Mouse (Mus musculus) bone marrow macrophage, adult 2 months (primary cell): Measurements from ENCODE around the gene Trpt1. TPM values are rescaled to one million over a fixed set of nuclear protein-coding genes. Genes with fewer than 3 reads are reported as not detected.

Experiments
- H3K27ac ChIP-seq: 2 replicates; pipeline ENCODE4 v1.5.1; 2012; ENCODE audit warnings: low read depth, low read length; ENCODE audit not compliant: insufficient read depth
- H3K4me1 ChIP-seq: 2 replicates; pipeline ENCODE4 v1.6.1; 2012; ENCODE audit warnings: low read length; ENCODE audit not compliant: control insufficient read depth, insufficient read depth
- H3K4me3 ChIP-seq: 2 replicates; pipeline ENCODE4 v1.5.1; 2012; ENCODE audit warnings: mild to moderate bottlenecking, low read length, moderate library complexity; ENCODE audit not compliant: insufficient read depth
- CTCF ChIP-seq: IDR thresholded peaks from 2 replicates; pipeline ENCODE4 v1.5.1; 2012; ENCODE audit warnings: low read depth, mild to moderate bottlenecking, low read length, moderate library complexity
- POLR2A ChIP-seq: IDR thresholded peaks from 2 replicates; pipeline ENCODE4 v1.6.1; 2012; ENCODE audit warnings: mild to moderate bottlenecking, low read depth, low read length, borderline replicate concordance
- polyA plus RNA-seq: library from polyadenylated mRNA; stranded (reverse); fragments of >200 nt; gene quantifications from 2 replicates; pipeline ENCODE4 v1.2.4, GENCODE M21; 2012; ENCODE audit not compliant: missing spikeins, insufficient read depth, insufficient read length

Gene Trpt1
- polyA plus RNA-seq, 1 experiment, result 1.7 TPM

GRCm38 (mm10) chr19:6974211-6975205 lies 21.4 kb upstream of the Trpt1 start, which contains the start of gene Ppp1r14b:
Gene Ppp1r14b (plus strand): TSS chr19:6974968.
- Histone ChIP-seq H3K4me1 (peaks cover 29% of the 10 kb centered on the region), H3K27ac (peak within 1 kb of the TSS; percentile 75), H3K4me3 (peak within 1 kb of the TSS; percentile 74)
- TF ChIP-seq POLR2A (no peak), CTCF (no peak)

- H3K4me3 ChIP-seq, result peak within 1 kb of the TSS; percentile 65
- TF ChIP-seq POLR2A, result no peak
- peaks cover 25% of the 10 kb centered on the region for H3K4me1 ChIP-seq
- peak within 1 kb of the TSS; percentile 64 for H3K27ac ChIP-seq
Measured at GRCm38 (mm10) chr19:6975537-6976521, 20.1 kb upstream of the Trpt1 start, which contains the start of gene Plcb3. Gene Plcb3 (minus strand): TSS chr19:6976470.

DNA sequence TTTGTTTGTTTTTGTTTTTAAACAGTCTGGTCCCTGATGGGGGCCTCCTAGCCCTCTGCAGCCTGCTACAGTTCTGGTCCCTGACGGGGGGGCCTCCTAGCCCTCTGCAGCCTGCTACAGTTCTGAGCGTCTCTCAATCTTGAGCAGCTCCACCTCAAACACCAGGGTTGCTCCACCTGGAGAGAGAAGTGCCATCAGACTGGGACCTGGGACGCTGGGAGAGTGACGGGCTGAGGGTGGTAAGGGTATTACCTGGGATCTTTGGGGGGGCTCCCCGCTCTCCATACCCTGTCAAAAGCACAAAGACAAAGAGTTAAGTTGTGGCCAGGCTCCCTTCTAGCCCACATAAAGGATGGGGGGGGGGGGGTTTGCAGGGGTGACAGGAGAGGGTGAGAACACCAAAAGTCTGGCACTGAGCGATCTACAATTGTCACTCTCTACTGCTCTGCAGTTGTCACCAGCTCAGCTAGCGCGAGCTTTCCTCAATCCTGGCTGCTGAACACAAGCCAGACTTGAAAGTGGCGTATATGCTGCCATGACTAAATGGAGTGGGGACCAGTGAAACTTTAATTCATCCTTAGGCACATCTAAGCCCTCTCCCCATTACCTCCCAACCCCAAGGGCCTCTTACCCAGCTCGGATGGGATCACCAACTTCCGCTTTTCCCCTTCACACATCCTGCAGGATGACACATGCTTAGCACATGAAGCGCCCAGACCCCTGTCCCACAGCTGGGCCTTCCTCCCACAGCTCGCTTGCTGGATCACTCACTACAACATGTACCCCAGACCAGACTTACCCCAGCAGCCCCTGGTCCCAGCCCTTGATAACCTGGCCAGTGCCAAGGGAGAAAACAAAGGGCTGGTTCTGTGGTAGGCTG lies 17.9 kb upstream of the Trpt1 start:
- Histone ChIP-seq H3K27ac (peak overlapping the region; percentile 81), H3K4me1 (peaks cover 22% of the 10 kb centered on the region), H3K4me3 (peak overlapping the region; percentile 74)
- TF ChIP-seq CTCF, result no peak
- TF ChIP-seq POLR2A, result no peak

- Histone ChIP-seq H3K27ac (peak overlapping the region; percentile 81), H3K4me1 (peaks cover 22% of the 10 kb centered on the region), H3K4me3 (peak overlapping the region; percentile 74)
- TF ChIP-seq POLR2A, result no peak
- no peak for TF ChIP-seq CTCF
Measured at GRCm38 (mm10) chr19:6978639-6978974, 17.3 kb upstream of the Trpt1 start.

DNA sequence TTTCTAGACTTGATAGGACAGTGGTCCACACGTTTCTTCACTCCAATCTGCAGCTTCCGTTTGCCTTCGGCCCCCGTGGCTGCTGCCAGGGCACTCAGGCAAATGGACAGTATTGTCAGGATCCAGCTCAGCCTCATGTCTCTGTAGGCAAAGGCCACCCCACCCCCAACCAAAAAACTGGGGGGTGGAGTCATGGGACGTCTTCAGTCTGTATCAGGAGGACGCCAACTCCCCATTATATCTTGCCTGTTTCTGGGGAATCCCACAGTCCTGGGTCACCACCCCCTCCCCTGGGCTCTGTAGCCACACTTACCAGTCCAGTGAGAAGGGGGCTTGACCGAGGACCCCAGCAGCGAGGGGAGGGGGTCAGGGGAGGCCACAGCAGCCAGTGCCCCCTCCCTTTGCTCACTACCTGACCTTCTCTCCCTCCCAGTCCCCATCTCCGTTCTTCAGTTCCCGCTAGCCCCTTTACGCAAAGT lies 16.9 kb upstream of the Trpt1 start:
- peak overlapping the region; percentile 81 for H3K27ac ChIP-seq
- peak overlapping the region; percentile 74 for H3K4me3 ChIP-seq
- peaks cover 18% of the 10 kb centered on the region for H3K4me1 ChIP-seq
- TF ChIP-seq POLR2A (no peak), CTCF (no peak)

GRCm38 (mm10) chr19:6979486-6980380 lies 16.2 kb upstream of the Trpt1 start:
- H3K4me1 ChIP-seq, result peaks cover 18% of the 10 kb centered on the region
- peak overlapping the region; percentile 81 for H3K27ac ChIP-seq
- H3K4me3 ChIP-seq, result peak overlapping the region; percentile 75
- no peak for TF ChIP-seq POLR2A
- TF ChIP-seq CTCF, result peak; percentile 79

GRCm38 (mm10) chr19:6980381-6981093 lies 15.4 kb upstream of the Trpt1 start, which contains the start of gene Fkbp2:
Gene Fkbp2 (minus strand): TSS chr19:6980501.
- peak within 1 kb of the TSS; percentile 75 for H3K4me3 ChIP-seq
- peaks cover 18% of the 10 kb centered on the region for H3K4me1 ChIP-seq
- peak; percentile 92 for TF ChIP-seq POLR2A
- TF ChIP-seq CTCF, result no peak
- H3K27ac ChIP-seq, result peak within 1 kb of the TSS; percentile 81
